Mouse (Mus musculus) liver, embryonic 14.5 days (tissue): ENCODE data around the gene Dusp28.

Experiments used
- CTCF ChIP-seq: IDR thresholded peaks from 2 replicates; pipeline ENCODE4 v1.5.1; 2016; ENCODE audit warnings: antibody characterized with exemption, low read depth, control low read depth
- EP300 ChIP-seq: IDR thresholded peaks from 2 replicates; pipeline ENCODE4 v1.6.1; 2016; ENCODE audit warnings: antibody characterized with exemption, low read depth

GRCm38 (mm10) chr1:92916725-92917124, 9.9 kb downstream of the Dusp28 start:
- TF ChIP-seq CTCF (no peak), EP300 (no peak)
